9 mouse cellular contexts compared by ENCODE assay signal in the genomic region with DNA sequence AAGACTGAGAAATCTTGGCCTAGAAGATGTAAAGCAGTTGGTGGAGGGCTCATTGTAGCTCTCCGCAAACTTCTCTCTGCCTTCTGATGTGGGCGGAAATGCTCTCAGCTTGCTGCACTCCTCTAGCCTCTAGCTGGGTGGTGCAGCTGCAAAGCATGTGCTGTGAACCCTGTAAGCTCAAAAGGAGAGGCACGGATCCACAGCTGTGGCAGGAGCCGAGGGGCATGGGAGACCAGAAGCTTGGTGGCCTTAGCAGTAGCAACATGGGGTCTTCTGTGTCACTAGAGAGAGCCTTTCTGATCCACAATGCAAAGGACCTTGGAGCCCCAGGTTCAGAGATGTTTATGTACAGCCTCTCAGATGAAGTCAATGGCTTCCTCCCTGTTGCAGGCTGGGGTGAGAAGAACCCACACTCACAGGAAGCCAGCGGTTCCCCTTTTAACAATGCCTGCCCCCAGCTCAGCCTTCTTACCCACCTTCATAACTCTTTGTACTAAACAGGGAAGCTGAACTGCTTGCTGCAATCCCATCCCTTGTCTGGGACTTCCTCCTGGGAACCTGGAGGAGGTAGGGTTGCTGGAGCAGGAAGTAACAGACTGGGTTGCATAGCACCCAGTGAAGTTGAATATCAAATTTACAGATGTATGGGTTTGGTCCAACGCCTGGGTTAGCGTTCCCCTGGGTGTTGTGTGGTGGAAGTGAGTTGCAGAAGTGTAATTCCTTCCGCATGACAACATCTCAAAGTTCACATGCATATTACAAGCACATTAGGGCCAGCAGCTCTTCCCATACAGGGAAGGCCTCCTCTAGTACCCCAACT. TPM values are rescaled to one million over a fixed set of nuclear protein-coding genes. Genes with fewer than 3 reads are reported as not detected.
A peak's percentile ranks its signal among the peaks of the same experiment; 100 is the strongest.
DNase-seq lines count a peak whose midpoint lies in the region; ATAC-seq and TF ChIP-seq lines count a peak whose summit lies in the region.
"Had no signal": no experiment of that assay in that cellular context is flagged by ENCODE, and none has a peak within 500 bp of the region (broad histone marks: within the 10 kb centered on the region; RNA-seq: fewer than 3 reads in every experiment).

No protein-coding gene starts in this region.

- ATAC-seq in kidney, postnatal 0 days (replicated peaks; ENCODE audit: low FRiP score, low read depth): no peak

- no peak for TF ChIP-seq CTCF in kidney, postnatal 0 days (IDR thresholded peaks at IDR 0.05; ENCODE audit: low read depth)

- no peak overlapping the region for H3K4me3 ChIP-seq in heart, embryonic 10.5 days
- no peak overlapping the region for H3K4me3 ChIP-seq in kidney, postnatal 0 days (replicated peaks; ENCODE audit: low read depth, low read length)
- no peak overlapping the region for H3K4me3 ChIP-seq in macrophage (ENCODE audit: inconsistent target)
- H3K4me3 ChIP-seq: hindbrain, embryonic 15.5 days had no signal

- WGBS in heart, embryonic 10.5 days: 68% methylated on average over 8 of the region's 8 CpGs
- WGBS in kidney, postnatal 0 days: 55% methylated on average over 8 of the region's 8 CpGs
- WGBS in macrophage (ENCODE audit: missing documents): 2% methylated on average over 8 of the region's 8 CpGs

- H3K4me2 ChIP-seq in kidney, postnatal 0 days (ENCODE audit: low read length): no peak overlapping the region
- H3K4me2 ChIP-seq: hindbrain, embryonic 15.5 days had no signal

- H3K27ac ChIP-seq in heart, embryonic 10.5 days: no peak overlapping the region
- H3K27ac ChIP-seq in kidney, postnatal 0 days: no peak overlapping the region
- peak overlapping the region; percentile 78 for H3K27ac ChIP-seq in macrophage
- H3K27ac ChIP-seq: hindbrain, embryonic 15.5 days had no signal

- H3K79me2 ChIP-seq in macrophage (ENCODE audit: inconsistent target): no peaks in the 10 kb centered on the region

- no peak overlapping the region for H3K9ac ChIP-seq in kidney, postnatal 0 days (ENCODE audit: low read depth, low read length)
- H3K9ac ChIP-seq: hindbrain, embryonic 15.5 days had no signal

- H3K9me3 ChIP-seq in heart, embryonic 10.5 days: no peaks in the 10 kb centered on the region
- H3K9me3 ChIP-seq in kidney, postnatal 0 days (replicated peaks; ENCODE audit: low read length): no peaks in the 10 kb centered on the region
- H3K9me3 ChIP-seq: hindbrain, embryonic 15.5 days had no signal

- peaks cover 7% of the 10 kb centered on the region; the same call in 1 of the 2 replicates for H3K4me1 ChIP-seq in heart, embryonic 10.5 days
- H3K4me1 ChIP-seq in kidney, postnatal 0 days (replicated peaks; ENCODE audit: insufficient read depth, low read length): no peaks in the 10 kb centered on the region
- H3K4me1 ChIP-seq: hindbrain, embryonic 15.5 days had no signal

- no peaks in the 10 kb centered on the region for H3K36me3 ChIP-seq in heart, embryonic 10.5 days
- no peaks in the 10 kb centered on the region for H3K36me3 ChIP-seq in kidney, postnatal 0 days (ENCODE audit: insufficient read depth, low read length)
- H3K36me3 ChIP-seq in macrophage (ENCODE audit: inconsistent target): no peaks in the 10 kb centered on the region
- H3K36me3 ChIP-seq: hindbrain, embryonic 15.5 days had no signal

- DNase-seq in heart, adult 11 months: peak; percentile 97
- no peak for DNase-seq in heart, embryonic 10.5 days (ENCODE audit: low spot score)
- DNase-seq in c-Kit-positive CD71-negative TER-119-negative erythroid progenitor cells, embryonic 14.5 days (ENCODE audit: low read depth): peak; percentile 39
- DNase-seq in kidney, postnatal 0 days (ENCODE audit: low spot score): peak; percentile 6
- peak; percentile 91 for DNase-seq in thymus, postnatal 25 days
- DNase-seq in embryo, embryonic 11 days: no peak
- DNase-seq in retina, embryonic 14.5 days (ENCODE audit: low spot score): no peak

- no peaks in the 10 kb centered on the region for H3K27me3 ChIP-seq in heart, embryonic 10.5 days (ENCODE audit: insufficient read depth, poor library complexity, severe bottlenecking)
- H3K27me3 ChIP-seq in kidney, postnatal 0 days (ENCODE audit: insufficient read depth, low read length): no peaks in the 10 kb centered on the region
- H3K27me3 ChIP-seq: hindbrain, embryonic 15.5 days had no signal

RNA-seq across cellular contexts. Expression of gene Ptprc, which starts 16.4 kb away (rescaled TPM):
- polyA plus RNA-seq in heart, embryonic 10.5 days (2016; fragmentation: Nextera tagmentation; extraction: Ambion mirVana): 0.48 and 0.57 TPM in 2 replicates
- 5.5 and 6.1 TPM in 2 replicates for polyA plus RNA-seq in kidney, postnatal 0 days (2015; fragmentation: Nextera tagmentation; extraction: Ambion mirVana)
- total RNA-seq in macrophage (2018; cell fraction: chromatin; rRNA removed): 1,000 to 10,000 TPM in 25 of 26 experiments, 100 to 1,000 TPM in 1; 921 to 3,220 (median 1,884) TPM
- 100 to 1,000 TPM; 188 to 418 (median 295) TPM for total RNA-seq in macrophage (2018; cell fraction: cytosol; rRNA removed)
- total RNA-seq in macrophage (2018; cell fraction: nucleus; rRNA removed): 1,000 to 10,000 TPM in 25 of 26 experiments, 100 to 1,000 TPM in 1; 684 to 2,114 (median 1,348) TPM
- polyA plus RNA-seq in macrophage (2018): 131 to 243 TPM (median 195 TPM) in 3 replicates

Comparison
In these comparisons a context has a peak if more than half of its experiments do, and no peak if none do; other contexts are left out.
1. DNase-seq: peak in heart, adult 11 months (single experiment), c-Kit-positive CD71-negative TER-119-negative erythroid progenitor cells, embryonic 14.5 days (single experiment), kidney, postnatal 0 days (single experiment) and thymus, postnatal 25 days (single experiment); none in heart, embryonic 10.5 days (single experiment), embryo, embryonic 11 days (single experiment) and retina, embryonic 14.5 days (single experiment).
2. RNA of gene Ptprc, which starts 16.4 kb away (polyA plus RNA-seq): 131 to 243 TPM in macrophage; 5.5 to 6.1 TPM in kidney, postnatal 0 days and 0.48 to 0.57 TPM in heart, embryonic 10.5 days; every median in the first group is over 10 times any median in the second.